Mouse (Mus musculus): ENCODE data around the gene Lpar2.
A peak's percentile ranks its signal among the peaks of the same experiment; 100 is the strongest.

- TF ChIP-seq CTCF (IDR thresholded peaks at IDR 0.05; ENCODE audit: low read depth, low read length) = no peak
- peak; percentile 72 for TF ChIP-seq POLR2A (IDR thresholded peaks at IDR 0.05; ENCODE audit: borderline replicate concordance, low read depth, low read length)
These were observed 31.4 kb upstream of the Lpar2 start, which contains the start of the genes Atp13a1 and Zfp866 for GRCm38 (mm10) chr8:69790773-69791367.

Data from bone marrow macrophage, adult 2 months (primary cell).